Mouse (Mus musculus): ENCODE measurements at regions not wholly inside any gene's neighbourhood (a gene's known extent, or its start where the extent isn't known, plus 50 kb on each side); places are given as distances from the start of the nearest gene placed in this dataset.

DNA sequence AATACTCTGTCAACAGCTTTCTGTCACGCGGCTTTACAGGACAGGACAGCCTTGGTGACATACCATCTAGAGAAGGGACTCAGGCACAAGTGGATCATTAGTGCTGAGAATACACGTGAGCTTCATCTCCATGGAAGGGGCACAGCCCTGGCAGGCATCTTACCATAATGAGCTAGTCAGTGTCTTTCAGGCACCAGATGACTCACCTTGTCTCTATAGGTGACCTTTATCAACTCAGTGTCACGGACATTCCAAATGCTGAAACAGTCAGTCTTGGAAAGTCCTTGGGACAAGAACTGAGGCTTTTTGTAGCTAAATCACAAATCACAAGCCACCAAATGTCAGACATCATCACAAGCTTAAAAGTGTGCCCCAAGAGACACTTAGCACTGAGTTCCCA lies 610.5 kb upstream of the Camk1g start:
- no peak for TF ChIP-seq CTCF (IDR thresholded peaks at IDR 0.05)
- TF ChIP-seq POLR2A (IDR thresholded peaks at IDR 0.05; ENCODE audit: insufficient read depth, low read depth, low read length), result no peak
- TF ChIP-seq EP300 (IDR thresholded peaks at IDR 0.05; ENCODE audit: insufficient read depth, low read depth, low read length), result no peak
